Mouse (Mus musculus): ENCODE results near the gene Uroc1. TPM values are rescaled to one million over a fixed set of nuclear protein-coding genes. Genes with fewer than 3 reads are reported as not detected.

The Uroc1 gene
- not detected for polyA plus RNA-seq (2012; fragmentation: generic; extraction: Trizol)
- long read RNA-seq, experiment 1: 0 reads
- long read RNA-seq, experiment 2: 0 reads

DNA sequence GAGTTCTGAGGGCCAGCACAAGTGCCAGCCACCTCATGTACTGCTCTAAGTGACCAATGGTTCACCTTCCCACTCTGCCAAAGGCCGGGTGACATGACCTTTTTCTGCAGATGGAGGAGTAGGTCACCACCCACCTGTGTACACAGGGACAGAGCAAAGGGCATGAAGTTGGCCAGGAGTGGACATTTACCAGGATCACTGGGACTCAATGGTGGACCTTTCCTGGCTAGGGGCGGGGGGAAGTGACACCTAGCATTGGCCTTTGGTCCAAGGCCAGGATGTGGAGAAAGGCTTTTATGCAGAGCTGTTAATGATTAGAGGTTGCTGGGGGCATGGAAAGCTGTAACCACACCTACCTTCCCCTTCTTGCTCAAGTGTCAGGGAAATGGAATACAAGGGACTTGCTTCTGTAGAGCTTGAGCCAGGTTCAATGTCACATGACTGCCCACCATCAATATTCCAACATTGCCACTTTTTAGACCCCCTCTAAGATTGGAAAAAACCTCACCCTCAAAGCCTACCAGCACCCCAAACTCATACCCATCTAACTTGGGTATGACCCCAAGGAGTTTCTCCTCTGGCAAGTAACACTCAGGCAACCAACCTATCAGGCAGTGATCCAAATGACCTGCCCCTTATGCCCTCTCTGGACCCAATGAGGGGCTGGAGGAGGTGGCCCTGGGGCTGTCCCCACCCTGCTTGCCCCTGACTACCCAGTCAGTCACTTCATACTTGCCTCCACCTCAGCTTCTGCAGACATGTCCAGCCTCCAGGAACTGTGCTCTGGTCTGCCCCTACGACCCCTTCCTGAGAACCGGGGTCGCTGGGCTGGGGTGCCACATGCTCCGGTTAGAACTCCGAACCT lies at the start of gene Uroc1:
Gene Uroc1 (plus strand): TSS at position 724 of the 865 bp plus-strand sequence.
- no peak within 1 kb of the TSS for H3ac ChIP-seq (ENCODE audit: control insufficient read depth, insufficient read length, low read depth)
- H3K79me3 ChIP-seq (ENCODE audit: low read depth): no peaks in the 10 kb centered on the region
- TF ChIP-seq MYOG (IDR thresholded peaks at IDR 0.05; ENCODE audit: control insufficient read depth, extremely low read depth, insufficient read length) (no peak), USF1 (IDR thresholded peaks at IDR 0.05; ENCODE audit: low read depth) (no peak), FOSL1 (IDR thresholded peaks at IDR 0.05; ENCODE audit: insufficient read depth, low read length, poor library complexity, severe bottlenecking) (no peak), MYOD1 (IDR thresholded peaks at IDR 0.05; ENCODE audit: control insufficient read depth, insufficient read length, low read depth) (no peak), MAX (IDR thresholded peaks at IDR 0.05) (no peak), CTCF (IDR thresholded peaks at IDR 0.05; ENCODE audit: control insufficient read depth, insufficient read depth, insufficient read length) (no peak), CEBPB (IDR thresholded peaks at IDR 0.05; ENCODE audit: low read depth) (no peak)
- H3K27me3 ChIP-seq (ENCODE audit: control insufficient read depth, insufficient read depth, insufficient read length): peaks cover 9% of the 10 kb centered on the region
- H3K79me2 ChIP-seq (ENCODE audit: control insufficient read depth, insufficient read depth): no peaks in the 10 kb centered on the region
- H3K36me3 ChIP-seq (ENCODE audit: control insufficient read depth, insufficient read depth): no peaks in the 10 kb centered on the region
- no peak within 1 kb of the TSS for H3K4me3 ChIP-seq (ENCODE audit: insufficient read depth, poor library complexity, severe bottlenecking)

DNA sequence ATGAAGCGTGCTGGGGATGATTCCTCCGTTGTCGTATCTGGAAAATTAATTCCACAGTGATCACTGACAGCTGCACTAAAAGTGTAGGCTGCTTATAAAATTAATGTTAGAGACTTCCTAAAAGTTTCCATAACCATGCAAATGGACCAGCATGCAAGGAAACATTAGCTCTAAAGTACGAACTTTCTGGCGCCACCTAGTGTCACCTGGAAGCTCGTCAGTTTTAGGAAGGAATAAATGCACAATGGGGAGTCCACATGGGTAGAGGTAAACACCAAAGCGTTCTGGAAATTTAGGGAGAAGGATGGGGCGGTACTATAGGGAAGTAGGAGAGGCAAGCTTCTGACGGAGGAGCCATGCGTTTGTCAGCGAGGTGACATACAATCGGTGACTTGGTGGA lies 44.8 kb upstream of the Uroc1 start:
- Histone ChIP-seq H3ac (ENCODE audit: control insufficient read depth, insufficient read length, low read depth) (no peak overlapping the region), H3K4me3 (ENCODE audit: insufficient read depth, poor library complexity, severe bottlenecking) (no peak overlapping the region), H3K79me2 (ENCODE audit: control insufficient read depth, insufficient read depth) (no peaks in the 10 kb centered on the region), H3K79me3 (ENCODE audit: low read depth) (no peaks in the 10 kb centered on the region), H3K36me3 (ENCODE audit: control insufficient read depth, insufficient read depth) (no peaks in the 10 kb centered on the region), H3K27me3 (ENCODE audit: control insufficient read depth, insufficient read depth, insufficient read length) (no peaks in the 10 kb centered on the region)
- TF ChIP-seq MAX (IDR thresholded peaks at IDR 0.05): no peak

DNA sequence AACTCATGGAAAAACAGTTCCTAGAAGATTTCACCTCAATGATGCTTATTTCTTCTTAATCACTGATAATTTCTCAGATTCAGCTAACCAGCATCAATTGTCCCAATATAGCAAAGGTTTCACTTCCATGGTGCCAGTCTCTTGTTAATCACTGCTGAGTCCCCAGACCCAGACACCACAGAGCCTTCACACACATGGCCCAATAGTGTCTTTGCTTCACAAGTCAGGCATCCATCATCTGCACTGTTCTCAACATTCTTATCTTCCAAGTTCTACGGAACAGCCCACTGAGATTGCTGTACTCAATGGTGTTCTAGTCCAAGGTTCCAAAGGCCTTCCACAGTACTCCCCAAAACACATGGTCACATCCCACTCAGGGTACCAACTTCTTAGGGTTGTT lies 32.2 kb upstream of the Uroc1 start, which contains the start of gene BC048671:
Gene BC048671 (plus strand): TSS at position 301 of the 400 bp plus-strand sequence.
- Histone ChIP-seq H3K79me2 (ENCODE audit: control insufficient read depth, insufficient read depth) (no peaks in the 10 kb centered on the region), H3K36me3 (ENCODE audit: control insufficient read depth, insufficient read depth) (no peaks in the 10 kb centered on the region), H3ac (ENCODE audit: control insufficient read depth, insufficient read length, low read depth) (no peak within 1 kb of the TSS), H3K27me3 (ENCODE audit: control insufficient read depth, insufficient read depth, insufficient read length) (no peaks in the 10 kb centered on the region), H3K4me3 (ENCODE audit: insufficient read depth, poor library complexity, severe bottlenecking) (no peak within 1 kb of the TSS), H3K79me3 (ENCODE audit: low read depth) (no peaks in the 10 kb centered on the region)
- TF ChIP-seq MAX (IDR thresholded peaks at IDR 0.05) (no peak), CTCF (IDR thresholded peaks at IDR 0.05; ENCODE audit: control insufficient read depth, insufficient read depth, insufficient read length) (no peak), MYOG (IDR thresholded peaks at IDR 0.05; ENCODE audit: control insufficient read depth, extremely low read depth, insufficient read length) (no peak), FOSL1 (IDR thresholded peaks at IDR 0.05; ENCODE audit: insufficient read depth, low read length, poor library complexity, severe bottlenecking) (no peak), USF1 (IDR thresholded peaks at IDR 0.05; ENCODE audit: low read depth) (no peak), MYOD1 (IDR thresholded peaks at IDR 0.05; ENCODE audit: control insufficient read depth, insufficient read length, low read depth) (no peak), CEBPB (IDR thresholded peaks at IDR 0.05; ENCODE audit: low read depth) (no peak)

DNA sequence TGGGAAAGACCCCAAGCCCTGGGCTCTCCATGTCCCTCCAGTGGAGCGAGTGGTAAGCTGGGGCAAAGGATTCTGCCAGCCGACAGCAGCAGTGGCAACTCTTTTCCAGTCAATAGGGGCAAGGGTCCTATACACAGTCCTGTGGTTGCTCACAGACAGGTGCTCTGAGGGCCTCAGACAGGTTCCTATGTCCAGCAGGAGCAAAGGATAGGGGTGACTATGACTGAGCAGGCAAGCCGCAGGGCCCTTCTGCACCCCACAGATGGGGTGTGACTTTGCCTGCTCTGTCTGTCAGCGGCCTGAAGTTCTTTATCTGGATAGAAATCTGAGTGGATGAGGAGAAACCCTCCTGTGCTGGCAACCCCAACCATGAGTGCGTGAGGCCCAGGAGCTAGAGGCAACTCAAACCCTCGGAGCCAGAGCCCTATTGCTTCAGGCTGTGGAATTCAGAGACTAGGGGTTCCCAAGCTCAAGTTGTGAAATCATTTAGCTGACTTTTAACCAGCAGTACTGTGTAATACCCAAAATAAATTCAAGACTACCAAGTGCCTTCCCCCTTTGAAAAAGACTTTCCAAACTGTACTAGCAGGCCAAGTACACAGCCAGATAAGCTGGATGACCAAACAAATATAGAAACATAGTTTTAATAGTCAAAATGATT lies 26.6 kb upstream of the Uroc1 start:
- TF ChIP-seq CEBPB (IDR thresholded peaks at IDR 0.05; ENCODE audit: low read depth) (no peak), MYOG (IDR thresholded peaks at IDR 0.05; ENCODE audit: control insufficient read depth, extremely low read depth, insufficient read length) (no peak), MYOD1 (IDR thresholded peaks at IDR 0.05; ENCODE audit: control insufficient read depth, insufficient read length, low read depth) (no peak), CTCF (IDR thresholded peaks at IDR 0.05; ENCODE audit: control insufficient read depth, insufficient read depth, insufficient read length) (no peak), MAX (IDR thresholded peaks at IDR 0.05) (no peak), USF1 (IDR thresholded peaks at IDR 0.05; ENCODE audit: low read depth) (no peak), FOSL1 (IDR thresholded peaks at IDR 0.05; ENCODE audit: insufficient read depth, low read length, poor library complexity, severe bottlenecking) (no peak)
- Histone ChIP-seq H3ac (ENCODE audit: control insufficient read depth, insufficient read length, low read depth) (no peak overlapping the region), H3K27me3 (ENCODE audit: control insufficient read depth, insufficient read depth, insufficient read length) (no peaks in the 10 kb centered on the region), H3K4me3 (ENCODE audit: insufficient read depth, poor library complexity, severe bottlenecking) (no peak overlapping the region), H3K79me3 (ENCODE audit: low read depth) (no peaks in the 10 kb centered on the region), H3K36me3 (ENCODE audit: control insufficient read depth, insufficient read depth) (no peaks in the 10 kb centered on the region), H3K79me2 (ENCODE audit: control insufficient read depth, insufficient read depth) (no peaks in the 10 kb centered on the region)

DNA sequence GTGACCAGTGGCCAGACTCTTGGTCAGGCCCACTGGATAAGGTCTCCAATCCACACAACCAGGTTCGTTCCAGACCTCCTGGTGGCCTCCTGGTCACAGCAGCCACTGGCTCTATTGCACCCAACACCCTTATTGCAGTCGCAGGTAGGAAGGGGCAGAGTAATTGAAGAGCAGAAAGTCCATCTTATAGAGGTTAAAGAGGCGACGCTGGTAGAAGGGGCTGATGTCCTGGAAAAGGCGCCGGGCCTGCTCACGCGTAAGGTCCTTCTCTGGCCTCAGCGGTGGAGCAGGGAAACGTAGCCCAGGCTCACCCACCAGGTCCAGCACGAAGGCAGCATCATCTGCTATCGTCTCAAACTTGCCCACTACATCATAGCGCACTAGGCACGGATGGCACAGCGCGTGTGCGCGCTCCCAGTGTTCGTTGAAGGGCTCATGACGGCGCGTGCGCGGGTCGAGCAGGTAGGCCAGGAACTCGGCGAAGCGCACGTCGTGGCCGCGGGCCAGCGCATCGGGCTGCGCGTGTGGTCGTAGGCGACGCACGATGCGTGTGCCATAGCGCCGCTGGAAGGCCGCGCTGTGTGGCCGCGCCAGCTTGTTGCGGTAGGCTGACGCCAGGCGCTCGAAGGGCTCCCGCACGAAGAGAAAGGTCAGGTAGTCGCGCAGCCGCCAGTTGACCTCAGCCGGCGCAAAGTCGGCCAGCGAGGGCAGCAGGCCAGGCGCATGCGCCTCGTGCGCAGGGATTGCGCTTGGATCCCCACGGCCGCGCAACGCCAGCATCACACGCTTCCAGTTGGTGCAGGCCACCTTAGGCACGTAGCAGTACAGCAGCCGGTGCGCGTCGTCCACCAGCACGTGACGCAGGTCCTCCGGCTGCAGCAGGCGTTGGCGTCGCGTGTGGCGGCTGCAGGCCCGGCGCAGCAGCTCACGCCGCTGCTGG lies 24.0 kb upstream of the Uroc1 start:
- TF ChIP-seq FOSL1 (IDR thresholded peaks at IDR 0.05; ENCODE audit: insufficient read depth, low read length, poor library complexity, severe bottlenecking) (no peak), CEBPB (IDR thresholded peaks at IDR 0.05; ENCODE audit: low read depth) (no peak), MYOG (IDR thresholded peaks at IDR 0.05; ENCODE audit: control insufficient read depth, extremely low read depth, insufficient read length) (no peak), MYOD1 (IDR thresholded peaks at IDR 0.05; ENCODE audit: control insufficient read depth, insufficient read length, low read depth) (no peak), CTCF (IDR thresholded peaks at IDR 0.05; ENCODE audit: control insufficient read depth, insufficient read depth, insufficient read length) (no peak), USF1 (IDR thresholded peaks at IDR 0.05; ENCODE audit: low read depth) (no peak), MAX (IDR thresholded peaks at IDR 0.05) (no peak)
- no peak overlapping the region for H3K4me3 ChIP-seq (ENCODE audit: insufficient read depth, poor library complexity, severe bottlenecking)

More for the DNA sequence above, 24.0 kb upstream of the Uroc1 start:
- H3K36me3 ChIP-seq (ENCODE audit: control insufficient read depth, insufficient read depth): no peaks in the 10 kb centered on the region
- H3ac ChIP-seq (ENCODE audit: control insufficient read depth, insufficient read length, low read depth): no peak overlapping the region
- no peaks in the 10 kb centered on the region for H3K79me2 ChIP-seq (ENCODE audit: control insufficient read depth, insufficient read depth)
- no peaks in the 10 kb centered on the region for H3K27me3 ChIP-seq (ENCODE audit: control insufficient read depth, insufficient read depth, insufficient read length)
- no peaks in the 10 kb centered on the region for H3K79me3 ChIP-seq (ENCODE audit: low read depth)
